Mouse (Mus musculus) lung, adult 2 months (tissue): ENCODE data around the gene Ncaph2.

Experiments used
- CTCF ChIP-seq: fragments of 200-500 bp; IDR thresholded peaks from 2 replicates; pipeline ENCODE4 v1.5.1; 2011; ENCODE audit warnings: mild to moderate bottlenecking, low read length, control low read depth; ENCODE audit not compliant: insufficient read depth
- POLR2A ChIP-seq: fragments of 200-500 bp; IDR thresholded peaks from 2 replicates; pipeline ENCODE4 v1.6.1; 2011; ENCODE audit warnings: low read depth, mild to moderate bottlenecking, control low read depth, low read length, borderline replicate concordance; ENCODE audit errors: extremely low read depth

- TF ChIP-seq CTCF (no peak), POLR2A (no peak)
Observed at GRCm38 (mm10) chr15:89308406-89309139, 46.9 kb upstream of the Ncaph2 start.
